Mouse (Mus musculus) heart, postnatal 0 days (tissue): ENCODE measurements at regions not wholly inside any gene's neighbourhood (a gene's known extent, or its start where the extent isn't known, plus 50 kb on each side); places are given as distances from the start of the nearest gene placed in this dataset.

Experiments
- CTCF ChIP-seq: IDR thresholded peaks from 2 replicates; pipeline ENCODE4 v1.5.1; 2016; ENCODE audit warnings: antibody characterized with exemption, control low read depth, low read depth
- EP300 ChIP-seq: IDR thresholded peaks from 2 replicates; pipeline ENCODE4 v1.6.1; 2016; ENCODE audit warnings: antibody characterized with exemption, low read depth

DNA sequence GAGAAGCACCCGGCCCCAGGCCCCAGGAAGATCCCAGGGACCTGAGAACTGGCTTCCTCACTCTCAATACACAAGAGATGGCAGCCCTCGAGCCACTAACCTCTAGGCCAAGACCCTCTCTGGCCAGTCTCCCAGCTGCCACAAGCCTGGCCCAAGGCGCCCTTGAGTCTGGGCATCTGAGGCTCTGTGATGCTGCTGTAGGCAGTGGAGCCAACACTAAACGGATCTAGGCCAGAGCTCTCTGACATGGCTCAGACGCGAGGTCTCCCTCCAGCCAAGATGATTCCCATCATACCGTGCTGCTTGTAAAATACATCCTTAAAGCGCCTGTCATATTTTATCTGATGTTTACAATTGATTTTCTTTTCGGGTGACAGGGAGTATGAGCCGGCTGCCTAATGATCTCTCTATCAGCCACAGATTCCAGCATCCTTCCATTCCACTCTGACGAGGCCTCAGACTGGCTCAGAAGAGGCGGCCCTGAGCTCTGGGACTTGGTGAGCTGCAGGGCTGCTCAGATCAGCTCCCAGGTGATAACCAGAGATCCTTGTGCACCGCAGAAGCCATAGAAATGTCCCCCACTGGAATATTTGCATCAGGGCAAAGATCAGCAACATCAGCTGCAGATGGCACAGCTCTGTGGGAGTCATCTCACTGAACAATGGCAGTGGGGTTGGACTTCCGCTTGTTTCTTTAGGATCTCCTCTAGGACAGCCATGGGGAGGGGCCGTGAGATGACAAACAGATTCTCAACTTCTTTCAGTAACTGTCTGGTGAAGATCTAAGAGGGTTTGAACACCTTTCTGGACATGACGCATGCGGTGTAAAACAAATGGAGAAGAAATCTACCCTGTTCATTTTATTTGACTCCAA is 60.1 kb upstream of the Zfp423 start:
- TF ChIP-seq CTCF (no peak), EP300 (no peak)
